Mouse (Mus musculus) testis, postnatal 10 days (tissue): Measurements from ENCODE around the gene Obp2b.
"Not testable (repeated sequence)": the region's sequence is repeated elsewhere in the genome, so short reads cannot be mapped to it uniquely, and the experiment has no call there.

ENCODE experiments used
- DNase-seq: peaks from one replicate; pipeline ENCODE4 v3.0.0; 2021; ENCODE audit warnings: low spot score

The Obp2b gene

GRCm38 (mm10) chr2:25736709-25737108 lies at the start of gene Obp2b:
Obp2b (plus strand) TSS chr2:25737009.
- DNase-seq, result not testable (repeated sequence)

- peak; percentile 89 for DNase-seq
Observed at GRCm38 (mm10) chr2:25694605-25695004, 42.2 kb upstream of the Obp2b start.

GRCm38 (mm10) chr2:25696951-25697350 lies 39.9 kb upstream of the Obp2b start:
- DNase-seq, result no peak

GRCm38 (mm10) chr2:25698696-25699095 lies 38.1 kb upstream of the Obp2b start:
- no peak for DNase-seq

- DNase-seq, result peak; percentile 16
Observed at GRCm38 (mm10) chr2:25699743-25700142, 37.1 kb upstream of the Obp2b start, which contains the start of gene Obp2a. Obp2a (plus strand) TSS chr2:25700043.

- no peak for DNase-seq
Observed at GRCm38 (mm10) chr2:25701001-25701400, 35.8 kb upstream of the Obp2b start.

- DNase-seq, result no peak
Observed at GRCm38 (mm10) chr2:25703706-25704105, 33.1 kb upstream of the Obp2b start.

GRCm38 (mm10) chr2:25706643-25707481 lies 29.9 kb upstream of the Obp2b start, which contains the start of gene Bmyc:
Bmyc (plus strand) TSS chr2:25706739.
- DNase-seq, result peak; percentile 80

- peak; percentile 66 for DNase-seq
Observed at GRCm38 (mm10) chr2:25708121-25708520, 28.7 kb upstream of the Obp2b start.

GRCm38 (mm10) chr2:25709056-25709455 lies 27.8 kb upstream of the Obp2b start:
- not testable (repeated sequence) for DNase-seq

GRCm38 (mm10) chr2:25709791-25710190 lies 27.0 kb upstream of the Obp2b start:
- DNase-seq, result not testable (repeated sequence)

GRCm38 (mm10) chr2:25711641-25712040 lies 25.2 kb upstream of the Obp2b start:
- not testable (repeated sequence) for DNase-seq

GRCm38 (mm10) chr2:25717222-25717621 lies 19.6 kb upstream of the Obp2b start:
- DNase-seq, result peak; percentile 7

- no peak for DNase-seq
Observed at GRCm38 (mm10) chr2:25733199-25733930, 3.4 kb upstream of the Obp2b start.

GRCm38 (mm10) chr2:25741671-25742070 lies 4.9 kb downstream of the Obp2b start:
- DNase-seq, result no peak

- peak; percentile 14 for DNase-seq
Observed at GRCm38 (mm10) chr2:25754201-25754600, 17.4 kb downstream of the Obp2b start.

GRCm38 (mm10) chr2:25758064-25758625 lies 21.3 kb downstream of the Obp2b start:
- peak; percentile 16 for DNase-seq

GRCm38 (mm10) chr2:25765269-25765668 lies 28.5 kb downstream of the Obp2b start, which contains the start of gene Lcn3:
Lcn3 (plus strand) TSS chr2:25765569.
- DNase-seq, result peak; percentile 27

GRCm38 (mm10) chr2:25767764-25768163 lies 31.0 kb downstream of the Obp2b start:
- no peak for DNase-seq

- DNase-seq, result no peak
Observed at GRCm38 (mm10) chr2:25773507-25773906, 36.7 kb downstream of the Obp2b start.

- no peak for DNase-seq
Observed at GRCm38 (mm10) chr2:25774640-25775039, 37.8 kb downstream of the Obp2b start.

- DNase-seq, result no peak
Observed at GRCm38 (mm10) chr2:25775991-25776390, 39.2 kb downstream of the Obp2b start.
